Comparison of ENCODE assay signal across 8 mouse cellular contexts in genomic region chr13:42301961-42302861, GRCm38 (mm10). TPM values are rescaled to one million over a fixed set of nuclear protein-coding genes. Genes with fewer than 3 reads are reported as not detected.
DNase-seq lines count a peak whose midpoint lies in the region; ATAC-seq and TF ChIP-seq lines count a peak whose summit lies in the region.

No protein-coding gene starts in this region.

- peaks cover 16% of the 10 kb centered on the region for H3K27me3 ChIP-seq in lung, embryonic 14.5 days (ENCODE audit: insufficient read depth, low read length)
- H3K27me3 ChIP-seq in forebrain, embryonic 14.5 days (replicated peaks; ENCODE audit: control insufficient read depth, insufficient read depth, low read length) = peaks cover 21% of the 10 kb centered on the region

- 11% methylated on average over 27 of the region's 27 CpGs for WGBS in lung, embryonic 14.5 days
- WGBS in forebrain, embryonic 14.5 days = 3% methylated on average over 27 of the region's 27 CpGs
- 12% methylated on average over 27 of the region's 27 CpGs for WGBS in macrophage (ENCODE audit: missing documents)

- H3K4me1 ChIP-seq in lung, embryonic 14.5 days (ENCODE audit: insufficient read depth) = 0 out of 2 replicates have a peak, but pooled peaks cover 4% of the 10 kb centered on the region
- peaks cover 3% of the 10 kb centered on the region; the same call in 1 of the 2 replicates for H3K4me1 ChIP-seq in forebrain, embryonic 14.5 days (ENCODE audit: control insufficient read depth, insufficient read depth, low read length)

- peak overlapping the region; percentile 48 for H3K9ac ChIP-seq in lung, embryonic 14.5 days
- H3K9ac ChIP-seq in forebrain, embryonic 14.5 days (ENCODE audit: low read length) = peak overlapping the region; percentile 38; the same call in 1 of the 2 replicates

- H3K4me3 ChIP-seq in lung, embryonic 14.5 days (ENCODE audit: low read depth, low read length) = peak overlapping the region; percentile 43
- H3K4me3 ChIP-seq in forebrain, embryonic 14.5 days (ENCODE audit: low read depth, low read length) = peak overlapping the region; percentile 33
- H3K4me3 ChIP-seq in macrophage (ENCODE audit: inconsistent target) = peak overlapping the region; percentile 25

- no peaks in the 10 kb centered on the region for H3K9me3 ChIP-seq in lung, embryonic 14.5 days (ENCODE audit: low read depth, low read length)
- H3K9me3 ChIP-seq in forebrain, embryonic 14.5 days (replicated peaks; ENCODE audit: control insufficient read depth, low read length) = no peaks in the 10 kb centered on the region

- peak overlapping the region; percentile 74 for H3K4me2 ChIP-seq in lung, embryonic 14.5 days
- peak overlapping the region; percentile 70 for H3K4me2 ChIP-seq in forebrain, embryonic 14.5 days (ENCODE audit: low read length)

- intact Hi-C loops in left cerebral cortex, postnatal 36 days (cut with DNase I) = loop anchor here (5.0 kb wide), 3 partner anchors 125 to 595 kb away; no protein-coding TSS in a partner anchor

- H3K36me3 ChIP-seq in lung, embryonic 14.5 days (ENCODE audit: insufficient read depth) = no peaks in the 10 kb centered on the region
- no peaks in the 10 kb centered on the region for H3K36me3 ChIP-seq in forebrain, embryonic 14.5 days (ENCODE audit: control insufficient read depth, insufficient read depth, low read length)
- no peaks in the 10 kb centered on the region for H3K36me3 ChIP-seq in macrophage (ENCODE audit: inconsistent target)

- H3K27ac ChIP-seq in lung, embryonic 14.5 days (ENCODE audit: low read depth) = peak overlapping the region; percentile 24; the same call in 1 of the 2 replicates
- no peak overlapping the region for H3K27ac ChIP-seq in forebrain, embryonic 14.5 days (ENCODE audit: low read depth, low read length)
- no peak overlapping the region for H3K27ac ChIP-seq in macrophage

- ATAC-seq in lung, embryonic 14.5 days (ENCODE audit: insufficient read depth) = no peak
- no peak for ATAC-seq in forebrain, embryonic 14.5 days

- H3K79me2 ChIP-seq in macrophage (ENCODE audit: inconsistent target) = no peaks in the 10 kb centered on the region

- peak; percentile 45 for DNase-seq in lung, embryonic 14.5 days
- DNase-seq in lung, postnatal 25 days (ENCODE audit: low spot score) = no peak
- peak; percentile 23 for DNase-seq in forebrain, embryonic 14.5 days (ENCODE audit: low spot score)
- DNase-seq in kidney, adult 11 months = peak; percentile 26
- DNase-seq in left cerebral cortex, postnatal 36 days (ENCODE audit: low spot score in 2 of 2) = no peak
- no peak for DNase-seq in right cerebral cortex, postnatal 4 days
- no peak for DNase-seq in adrenal gland, postnatal 25 days

- TF ChIP-seq CTCF in lung, embryonic 14.5 days (IDR thresholded peaks at IDR 0.05; ENCODE audit: low read depth) = peak; percentile 36

RNA-seq across cellular contexts. Expression of gene Edn1, which starts 0.9 kb away (rescaled TPM):
- 4.1 and 5.1 TPM in 2 replicates for polyA plus RNA-seq in lung, embryonic 14.5 days (2014; fragmentation: Nextera tagmentation; extraction: Ambion mirVana)
- polyA plus RNA-seq in forebrain, embryonic 14.5 days (2014; fragmentation: Nextera tagmentation; extraction: Ambion mirVana) = 0.98 and 1.1 TPM in 2 replicates
- total RNA-seq in macrophage (2018; cell fraction: chromatin; rRNA removed) = 10 to 100 TPM in 7 of 26 experiments, 1 to 10 TPM in 10, under 1 TPM in 3, not detected in 6; 0.71 to 33.7 (median 2.8) TPM
- 10 to 100 TPM in 8 of 26 experiments, 1 to 10 TPM in 10, under 1 TPM in 7, not detected in 1; 0.13 to 41.7 (median 2.7) TPM for total RNA-seq in macrophage (2018; cell fraction: cytosol; rRNA removed)
- 100 to 1,000 TPM in 1 of 26 experiments, 10 to 100 TPM in 11, 1 to 10 TPM in 8, under 1 TPM in 5, not detected in 1; 0.54 to 112 (median 8.7) TPM for total RNA-seq in macrophage (2018; cell fraction: nucleus; rRNA removed)
- polyA plus RNA-seq in macrophage (2018) = 0.41 to 0.55 TPM (median 0.44 TPM) in 3 replicates
- total RNA-seq in left cerebral cortex, postnatal 36 days (2021) = 1 to 10 TPM; 3.1 to 3.2 TPM
- 0.33 and 0.43 TPM in 2 replicates for total RNA-seq in adrenal gland, postnatal 25 days (2021)

Comparison
In these comparisons a context has a peak if more than half of its experiments do, and no peak if none do; other contexts are left out.
1. DNase-seq: peak in lung, embryonic 14.5 days (single experiment), forebrain, embryonic 14.5 days (single experiment) and kidney, adult 11 months (single experiment); none in lung, postnatal 25 days (single experiment), left cerebral cortex, postnatal 36 days (0 of 2), right cerebral cortex, postnatal 4 days (single experiment) and adrenal gland, postnatal 25 days (single experiment).
2. Peak in every context shown above with its lines, with median percentiles within 50 percentile points of each other: H3K4me3 ChIP-seq.